Mouse (Mus musculus): ENCODE measurements around the gene Sypl2.

The Sypl2 gene

DNA sequence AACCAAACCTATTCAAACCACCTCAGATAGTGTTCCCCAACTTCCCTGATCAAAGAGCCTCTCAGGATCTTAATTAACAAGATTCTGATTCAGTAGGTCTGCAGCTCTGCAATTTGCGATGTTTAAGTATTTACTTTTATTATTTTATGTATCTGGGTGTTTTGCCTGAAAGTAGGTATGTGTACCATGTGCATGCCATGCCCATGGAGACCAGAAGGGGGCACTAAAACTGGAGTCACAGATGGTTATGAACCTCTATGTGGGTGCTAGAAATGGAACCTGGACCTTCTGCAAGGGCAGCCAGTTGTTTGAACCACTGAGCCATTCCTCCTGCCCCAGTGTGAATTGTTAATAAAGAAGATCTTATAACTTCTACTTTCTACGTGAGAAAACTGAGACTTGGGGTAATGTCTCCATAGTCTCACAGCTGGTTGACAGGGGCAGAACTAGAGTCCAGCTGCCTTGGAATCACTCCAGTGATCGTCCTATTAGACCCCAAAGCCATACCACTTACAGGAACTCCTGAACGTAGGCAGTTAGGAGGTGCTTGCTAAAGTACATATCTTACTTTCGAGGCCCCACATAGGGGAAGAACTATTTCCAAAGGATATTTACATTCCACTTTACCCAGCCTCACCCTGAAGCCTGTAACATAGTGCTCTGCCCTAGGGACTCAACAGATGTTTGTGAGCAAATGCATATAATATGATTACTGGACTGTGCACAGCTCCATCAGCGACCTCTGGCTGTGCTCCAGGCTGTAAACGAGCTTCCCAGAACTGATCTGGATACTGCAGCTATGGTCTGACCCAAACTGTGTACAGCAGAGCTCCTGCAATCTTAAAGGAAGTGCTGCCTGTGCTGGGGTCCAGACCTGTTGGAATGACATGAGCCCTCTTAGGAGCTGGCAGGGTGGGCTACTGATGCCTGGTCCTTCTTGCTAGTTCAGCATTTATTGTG, 47.4 kb downstream of the Sypl2 start:
- DNase-seq (ENCODE audit: low read depth) = no peak

DNA sequence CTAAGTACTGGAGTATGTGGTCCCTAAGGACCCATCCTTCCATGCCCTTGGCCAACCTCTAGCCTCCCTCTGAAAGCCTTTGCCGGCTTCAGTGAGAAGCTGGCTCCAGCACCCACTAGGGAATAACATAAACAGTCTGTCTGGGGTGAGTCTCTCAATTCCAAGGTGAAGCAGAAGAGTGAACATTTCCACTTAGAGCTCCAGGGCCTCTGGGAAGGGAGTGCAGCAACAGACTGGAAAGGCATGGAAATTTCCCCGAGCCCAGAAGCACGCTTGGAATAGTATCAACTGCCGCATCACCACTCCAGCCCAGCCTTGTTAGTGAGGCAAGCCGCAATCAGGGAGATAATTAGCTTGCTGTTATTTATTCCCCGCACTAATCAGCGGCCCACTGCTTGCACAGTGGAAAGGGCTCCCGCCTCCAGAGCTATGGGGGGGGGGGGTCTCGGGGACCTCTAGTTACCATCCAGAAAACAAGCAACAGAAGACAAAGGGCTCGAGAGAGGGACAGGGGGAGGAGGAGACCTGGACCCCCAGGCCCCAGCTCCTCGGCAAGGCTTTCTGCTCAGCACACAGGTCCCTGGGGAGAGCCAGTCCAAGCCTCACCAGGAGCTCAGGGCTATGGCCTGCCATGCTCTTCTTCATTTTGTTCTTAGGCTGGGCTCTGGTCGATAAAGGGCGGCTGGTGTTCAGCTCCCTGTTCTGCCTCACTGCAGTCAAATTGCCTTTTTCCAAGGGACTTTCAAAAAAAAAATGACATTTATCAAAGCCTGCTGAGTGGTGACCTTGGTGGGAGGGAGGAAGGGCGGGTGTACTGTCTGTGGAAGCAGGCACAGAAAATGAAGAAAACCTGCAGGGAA, 51.5 kb downstream of the Sypl2 start:
- DNase-seq (ENCODE audit: low read depth) = no peak

DNA sequence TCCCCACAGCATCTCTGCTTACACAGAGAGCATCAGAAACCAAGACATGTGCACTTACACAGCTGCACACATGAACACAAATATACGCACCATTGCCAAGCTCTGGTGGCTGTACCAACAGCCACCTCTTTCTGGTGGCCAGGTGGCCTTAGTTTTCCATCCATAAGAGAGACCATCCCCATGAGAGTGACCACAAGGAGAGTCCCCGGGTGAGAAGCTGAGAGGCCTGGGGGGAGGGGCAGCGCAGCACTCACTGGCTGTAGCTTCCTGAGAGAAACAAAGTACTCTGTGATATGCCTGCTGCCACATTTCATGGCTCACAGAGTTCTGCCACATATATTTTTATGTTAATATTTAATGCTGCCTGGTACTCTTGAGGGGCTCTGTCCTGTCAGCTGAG, 57.2 kb downstream of the Sypl2 start:
- no peak for DNase-seq (ENCODE audit: low read depth)

DNA sequence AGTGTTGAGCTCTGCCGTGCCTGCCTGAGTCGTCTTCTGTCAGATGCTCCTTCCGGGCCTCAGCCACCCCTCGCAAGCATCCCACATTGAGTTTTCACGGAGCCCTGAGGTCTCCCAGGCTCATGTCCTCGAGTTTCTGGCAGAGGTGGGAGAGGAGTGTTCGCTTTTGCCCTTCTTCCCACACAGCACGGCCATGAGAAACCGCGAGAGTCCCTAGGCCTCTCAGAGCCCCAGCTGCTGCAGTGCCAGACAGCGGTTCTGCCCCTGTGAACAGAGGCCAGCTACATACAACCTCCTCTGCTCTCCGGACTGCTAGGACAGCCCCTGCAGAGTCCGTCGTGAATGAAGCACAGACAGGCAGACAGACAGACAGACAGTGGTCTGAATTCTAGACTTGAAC, 58.9 kb downstream of the Sypl2 start:
- no peak for DNase-seq (ENCODE audit: low read depth)

DNA sequence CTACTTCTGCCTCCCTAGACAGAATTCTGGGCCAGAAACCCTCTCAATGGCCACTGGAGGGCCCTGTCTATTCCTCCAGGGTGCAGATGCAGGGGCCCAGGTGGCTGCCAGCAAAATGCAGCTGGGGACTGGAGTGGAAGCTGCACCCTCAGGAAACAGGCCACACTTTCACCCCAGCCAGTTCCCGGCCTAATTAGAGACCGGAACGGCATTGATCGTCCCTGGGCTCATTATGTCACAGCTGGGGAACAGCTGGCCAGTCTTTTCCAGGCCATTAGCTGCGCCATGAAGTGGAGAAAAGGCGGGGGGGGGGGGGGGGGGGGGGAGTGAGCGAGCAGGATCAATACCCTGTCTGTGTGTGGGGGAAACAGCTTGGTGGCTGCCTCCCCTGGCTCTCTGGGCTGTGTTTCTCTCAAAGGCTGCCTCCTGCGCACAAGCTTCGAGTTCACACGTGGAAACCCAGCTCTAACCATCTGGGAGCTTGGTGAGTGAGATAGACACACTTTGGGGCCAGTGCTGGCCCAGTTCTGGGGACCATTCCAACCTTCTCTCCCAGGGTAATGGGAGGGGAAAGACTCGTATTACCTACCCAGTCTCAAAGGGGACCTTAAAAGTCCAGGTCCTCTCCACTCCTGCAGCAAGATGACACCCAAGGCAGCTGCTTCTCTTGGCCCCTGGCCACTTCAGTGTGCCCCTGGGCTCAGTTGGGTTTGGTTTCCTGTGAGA, 59.8 kb downstream of the Sypl2 start:
- DNase-seq (ENCODE audit: low read depth) = no peak

DNA sequence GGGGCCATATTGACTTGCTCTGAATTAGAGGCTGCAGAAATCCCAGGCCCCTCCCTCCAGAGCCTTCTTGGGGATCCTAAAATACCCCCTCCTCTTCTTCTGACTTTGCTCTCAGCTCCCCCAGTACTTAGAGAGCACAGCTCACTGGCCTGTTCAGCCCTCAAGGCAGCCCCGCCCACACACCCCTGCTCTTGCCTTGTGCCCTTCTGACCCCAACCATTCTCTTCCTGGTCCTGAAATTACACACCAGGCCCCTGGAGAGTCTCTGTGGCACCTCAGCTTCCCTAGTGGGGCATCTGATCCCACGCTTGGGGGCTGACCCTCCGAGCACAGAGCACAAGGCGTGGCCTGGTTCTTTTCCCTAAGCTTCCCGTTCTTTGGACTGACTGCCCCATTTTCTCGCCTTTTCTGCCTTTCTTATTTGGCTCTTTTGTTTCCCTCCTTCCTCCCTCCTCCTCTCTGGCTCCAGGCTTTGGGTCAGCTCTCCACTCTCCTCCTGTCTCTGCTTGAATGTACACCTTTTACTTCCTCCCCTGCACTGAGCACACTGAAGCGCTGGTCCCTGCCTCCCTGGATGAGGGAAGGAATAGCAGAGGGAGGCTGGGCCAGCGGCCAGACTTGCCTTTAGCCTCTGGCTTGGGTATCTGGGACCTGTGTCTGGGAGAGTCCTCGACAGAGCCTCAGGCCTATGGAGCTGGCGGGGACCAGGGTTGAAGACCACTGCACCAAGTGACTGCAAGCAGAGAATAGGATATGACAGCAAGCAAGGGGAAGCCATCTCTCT, 60.7 kb downstream of the Sypl2 start:
- no peak for DNase-seq (ENCODE audit: low read depth)

DNA sequence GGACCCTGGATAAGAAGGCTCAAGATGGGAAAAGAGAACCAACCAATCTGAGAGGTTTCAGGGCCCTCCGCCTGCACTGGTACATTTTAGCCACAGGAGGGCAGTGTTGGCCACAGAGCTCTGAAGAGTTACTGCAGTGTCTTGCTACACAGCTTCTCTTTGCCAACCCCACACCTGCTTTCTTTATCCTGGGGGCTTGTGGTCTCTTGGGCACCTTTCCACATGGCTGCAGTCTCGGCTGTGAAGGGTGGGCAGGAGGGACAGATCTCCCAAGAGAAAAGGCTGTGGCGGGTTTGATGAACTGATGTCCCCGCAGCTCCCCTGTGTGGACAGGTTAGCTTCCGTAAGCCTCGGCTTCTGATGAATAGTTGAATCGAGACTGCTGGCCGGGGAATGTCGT, 61.6 kb downstream of the Sypl2 start:
- DNase-seq (ENCODE audit: low read depth) = peak; percentile 83

DNA sequence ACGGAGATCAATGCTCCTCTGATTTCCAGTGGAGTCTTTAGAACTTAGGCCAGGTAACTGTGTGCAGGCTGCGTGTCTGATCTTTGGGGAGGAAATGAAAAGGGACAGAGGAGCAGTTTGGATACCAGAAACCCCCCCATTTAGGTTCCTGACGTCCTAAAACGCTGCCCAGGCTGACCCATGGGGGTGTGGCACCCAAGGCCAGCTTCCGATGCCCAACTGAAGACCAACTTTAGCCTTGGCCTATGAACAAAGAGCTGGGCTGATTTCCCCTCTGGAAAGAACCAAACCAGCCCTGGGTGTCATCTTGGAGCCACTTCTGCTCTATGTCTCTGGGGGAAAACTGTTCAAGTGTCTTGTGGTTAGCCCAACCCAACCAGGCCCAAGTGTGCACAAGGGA, 62.4 kb downstream of the Sypl2 start:
- DNase-seq (ENCODE audit: low read depth) = no peak
